Mouse (Mus musculus): ENCODE data around the gene Prkar1b.
A peak's percentile ranks its signal among the peaks of the same experiment; 100 is the strongest.

Prkar1b gene

GRCm38 (mm10) chr5:139101783-139102182, 48.0 kb downstream of the Prkar1b start:
- no peak for DNase-seq (ENCODE audit: low spot score)

- peak; percentile 46 for DNase-seq (ENCODE audit: low spot score)
These were observed 50.5 kb downstream of the Prkar1b start for GRCm38 (mm10) chr5:139098991-139099972.

GRCm38 (mm10) chr5:139095297-139096110, 54.3 kb downstream of the Prkar1b start:
- no peak for DNase-seq (ENCODE audit: low spot score)

GRCm38 (mm10) chr5:139093534-139093933, 56.3 kb downstream of the Prkar1b start:
- no peak for DNase-seq (ENCODE audit: low spot score)

GRCm38 (mm10) chr5:139091713-139092112, 58.1 kb downstream of the Prkar1b start:
- DNase-seq (ENCODE audit: low spot score) = no peak

- DNase-seq (ENCODE audit: low spot score) = no peak
These were observed 59.6 kb downstream of the Prkar1b start for GRCm38 (mm10) chr5:139090162-139090561.

GRCm38 (mm10) chr5:139088173-139088572, 61.6 kb downstream of the Prkar1b start:
- DNase-seq (ENCODE audit: low spot score) = no peak

- DNase-seq (ENCODE audit: low spot score) = no peak
These were observed 64.8 kb downstream of the Prkar1b start for GRCm38 (mm10) chr5:139084831-139085519.

- DNase-seq (ENCODE audit: low spot score) = peak; percentile 55
These were observed 65.5 kb downstream of the Prkar1b start for GRCm38 (mm10) chr5:139084302-139084701.

GRCm38 (mm10) chr5:139083841-139084240, 66.0 kb downstream of the Prkar1b start:
- DNase-seq (ENCODE audit: low spot score) = no peak

GRCm38 (mm10) chr5:139081370-139081769, 68.4 kb downstream of the Prkar1b start:
- no peak for DNase-seq (ENCODE audit: low spot score)

GRCm38 (mm10) chr5:139078156-139078462, 71.7 kb downstream of the Prkar1b start:
- DNase-seq (ENCODE audit: low spot score) = no peak

GRCm38 (mm10) chr5:139077311-139078155, 72.3 kb downstream of the Prkar1b start:
- DNase-seq (ENCODE audit: low spot score) = no peak

- no peak for DNase-seq (ENCODE audit: low spot score)
These were observed 73.4 kb downstream of the Prkar1b start for GRCm38 (mm10) chr5:139076450-139076849.

GRCm38 (mm10) chr5:139075791-139076190, 74.0 kb downstream of the Prkar1b start:
- DNase-seq (ENCODE audit: low spot score) = no peak

- DNase-seq (ENCODE audit: low spot score) = no peak
These were observed 74.7 kb downstream of the Prkar1b start for GRCm38 (mm10) chr5:139075125-139075524.

GRCm38 (mm10) chr5:139073977-139074376, 75.8 kb downstream of the Prkar1b start:
- no peak for DNase-seq (ENCODE audit: low spot score)

GRCm38 (mm10) chr5:139072866-139073265, 76.9 kb downstream of the Prkar1b start:
- DNase-seq (ENCODE audit: low spot score) = no peak

- DNase-seq (ENCODE audit: low spot score) = no peak
These were observed 82.8 kb downstream of the Prkar1b start for GRCm38 (mm10) chr5:139066861-139067614.

GRCm38 (mm10) chr5:139064611-139065010, 85.2 kb downstream of the Prkar1b start:
- DNase-seq (ENCODE audit: low spot score) = no peak

- DNase-seq (ENCODE audit: low spot score) = no peak
These were observed 88.1 kb downstream of the Prkar1b start for GRCm38 (mm10) chr5:139061680-139062079.
